Mouse (Mus musculus) lung, postnatal 0 days (tissue): Measurements from ENCODE around the gene Cops9.

Experiments used
- CTCF ChIP-seq: IDR thresholded peaks from 2 replicates; pipeline ENCODE4 v1.5.1; 2016; ENCODE audit warnings: antibody characterized with exemption, mild to moderate bottlenecking
- EP300 ChIP-seq: IDR thresholded peaks from 2 replicates; pipeline ENCODE4 v1.6.1; 2016; ENCODE audit warnings: antibody characterized with exemption, mild to moderate bottlenecking, control low read depth

DNA sequence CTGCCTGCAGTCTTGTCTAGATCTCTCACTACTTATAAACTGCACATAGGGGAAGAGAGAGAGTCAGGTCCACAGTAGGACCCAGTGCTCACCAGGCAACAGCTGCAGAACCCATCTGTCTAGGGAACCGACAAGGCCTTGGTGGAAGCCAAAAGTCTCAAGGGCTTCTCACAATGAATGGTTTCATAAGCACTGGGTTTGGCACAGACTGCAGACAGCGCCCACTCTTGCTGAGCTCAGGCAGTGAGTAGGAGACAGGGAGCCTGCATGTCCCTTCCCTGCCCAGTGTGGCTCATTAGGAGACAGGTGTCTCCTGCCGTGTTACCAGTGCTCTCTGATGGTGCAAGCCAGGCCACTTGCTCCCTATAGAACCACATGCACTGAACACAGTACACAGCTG, 3.6 kb downstream of the Cops9 start:
- no peak for TF ChIP-seq CTCF
- TF ChIP-seq EP300 = no peak
